In genomic region chr4:32304221-32304703, GRCm38 (mm10) we compare ENCODE assay signal across 8 mouse cellular contexts.
DNase-seq lines count a peak whose midpoint lies in the region; ATAC-seq and TF ChIP-seq lines count a peak whose summit lies in the region.

No protein-coding gene starts in this region.

- H3K27ac ChIP-seq in heart, embryonic 15.5 days: peak overlapping the region; percentile 94
- H3K27ac ChIP-seq in limb, embryonic 15.5 days: peak overlapping the region; percentile 91

- H3K4me1 ChIP-seq in heart, embryonic 15.5 days (replicated peaks): peaks cover 72% of the 10 kb centered on the region
- H3K4me1 ChIP-seq in limb, embryonic 15.5 days: peaks cover 53% of the 10 kb centered on the region

- H3ac ChIP-seq in myocyte (ENCODE audit: control insufficient read depth, insufficient read length): no peak overlapping the region

- no peaks in the 10 kb centered on the region for H3K27me3 ChIP-seq in heart, embryonic 15.5 days
- H3K27me3 ChIP-seq in limb, embryonic 15.5 days: no peaks in the 10 kb centered on the region
- no peaks in the 10 kb centered on the region for H3K27me3 ChIP-seq in myocyte (ENCODE audit: control insufficient read depth, insufficient read depth, insufficient read length)

- H3K9me3 ChIP-seq in heart, embryonic 15.5 days (replicated peaks): no peaks in the 10 kb centered on the region
- H3K9me3 ChIP-seq in limb, embryonic 15.5 days: no peaks in the 10 kb centered on the region

- peak overlapping the region; percentile 54 for H3K4me2 ChIP-seq in heart, embryonic 15.5 days
- H3K4me2 ChIP-seq in limb, embryonic 15.5 days: peak overlapping the region; percentile 48
- H3K4me2 ChIP-seq in myocyte (ENCODE audit: low read depth): peak overlapping the region; percentile 82

- no peak overlapping the region for H3K9ac ChIP-seq in heart, embryonic 15.5 days
- H3K9ac ChIP-seq in limb, embryonic 15.5 days: no peak overlapping the region

- H3K36me3 ChIP-seq in heart, embryonic 15.5 days: no peaks in the 10 kb centered on the region
- H3K36me3 ChIP-seq in limb, embryonic 15.5 days: no peaks in the 10 kb centered on the region
- H3K36me3 ChIP-seq in myocyte (ENCODE audit: control insufficient read depth, insufficient read depth): no peaks in the 10 kb centered on the region

- no peak overlapping the region for H3K4me3 ChIP-seq in heart, embryonic 15.5 days
- no peak overlapping the region; the same call in 1 of the 2 replicates for H3K4me3 ChIP-seq in limb, embryonic 15.5 days
- H3K4me3 ChIP-seq in myocyte: peak overlapping the region; percentile 4

- TF ChIP-seq POLR2A in myocyte (IDR thresholded peaks at IDR 0.05; ENCODE audit: insufficient read length, low read depth): no peak

- H3K79me2 ChIP-seq in myocyte (ENCODE audit: control insufficient read depth, insufficient read depth): no peaks in the 10 kb centered on the region

- WGBS in heart, embryonic 15.5 days: 21% methylated on average over 6 of the region's 6 CpGs
- 11% methylated on average over 6 of the region's 6 CpGs for WGBS in limb, embryonic 15.5 days

- no peak for ATAC-seq in heart, embryonic 15.5 days (replicated peaks; ENCODE audit: insufficient number of reproducible peaks, insufficient read depth, low FRiP score, low read depth)
- 0 out of 2 replicates have a peak, but pooled peaks have one; percentile 20 for ATAC-seq in limb, embryonic 15.5 days (ENCODE audit: insufficient number of reproducible peaks, low FRiP score, low TSS enrichment, low read depth)

- DNase-seq in 416B (ENCODE audit: low read depth) (peak; percentile 59), adipocyte (ENCODE audit: low spot score) (peak; percentile 46)
- DNase-seq in urinary bladder, postnatal 10 days (ENCODE audit: low spot score): no peak
- DNase-seq in urinary bladder, adult 2 months (ENCODE audit: low spot score): no peak
- no peak for DNase-seq in adrenal gland, postnatal 4 days (ENCODE audit: low spot score in 2 of 2)

TF ChIP-seq in myocyte, 11 proteins besides CTCF, POLR2A, EP300 and RAD21:
- TF ChIP-seq SRF (IDR thresholded peaks at IDR 0.05; ENCODE audit: control insufficient read depth, insufficient read length, low read depth) (no peak), TCF12 (IDR thresholded peaks at IDR 0.05; ENCODE audit: insufficient read depth, poor library complexity, severe bottlenecking) (no peak), E2F4 (IDR thresholded peaks at IDR 0.05; ENCODE audit: insufficient read depth) (no peak), MYOD1 (IDR thresholded peaks at IDR 0.05; ENCODE audit: control insufficient read depth in 1 of 3, insufficient read length in 2 of 3, low read depth in 2 of 3) (no peak), TCF3 (IDR thresholded peaks at IDR 0.05; ENCODE audit: insufficient read length, low read depth) (no peak), MAX (IDR thresholded peaks at IDR 0.05; ENCODE audit: low read depth) (no peak), MYOG (IDR thresholded peaks at IDR 0.05; ENCODE audit: control insufficient read depth in 1 of 3, insufficient read depth in 1 of 3, insufficient read length in 2 of 3, low read depth in 2 of 3) (no peak), POLR2AphosphoS2 (IDR thresholded peaks at IDR 0.05; ENCODE audit: insufficient read length, low read depth) (no peak), CEBPB (IDR thresholded peaks at IDR 0.05; ENCODE audit: insufficient read depth, poor library complexity, severe bottlenecking) (no peak), USF1 (IDR thresholded peaks at IDR 0.05; ENCODE audit: low read depth) (no peak)

Comparison
In these comparisons a context has a peak if more than half of its experiments do, and no peak if none do; other contexts are left out.
1. DNase-seq: peak in 416B (single experiment) and adipocyte (single experiment); none in urinary bladder, postnatal 10 days (single experiment), urinary bladder, adult 2 months (single experiment) and adrenal gland, postnatal 4 days (0 of 2).
2. Peak in every context shown above with its lines, with median percentiles within 50 percentile points of each other: H3K4me2 ChIP-seq.